Mouse (Mus musculus): ENCODE data around the gene Glce.

- TF ChIP-seq CHD2 (IDR thresholded peaks at IDR 0.05; ENCODE audit: low read length) (no peak), EP300 (IDR thresholded peaks at IDR 0.05; ENCODE audit: low read length) (no peak), CTCF (conservative IDR thresholded peaks at IDR 0.05 in 1 of 2, IDR thresholded peaks at IDR 0.05 in 1 of 2; ENCODE audit: low read depth in 2 of 2, low read length in 2 of 2) (no peak)
Measured at GRCm38 (mm10) chr9:62059941-62060340, 62.5 kb downstream of the Glce start.
